Mouse (Mus musculus) liver, adult 2 months (tissue): Measurements from ENCODE around the gene Ube2d1. TPM values are rescaled to one million over a fixed set of nuclear protein-coding genes. Genes with fewer than 3 reads are reported as not detected.

Experiments
- DNase-seq: peaks from one replicate; pipeline ENCODE4 v3.0.0-alpha.2; 2011; ENCODE audit warnings: low read depth, low spot score; ENCODE audit errors: extremely low read depth
- H3K27ac ChIP-seq: fragments of 200-500 bp; replicated peaks from 2 replicates; pipeline ENCODE4 v1.5.1; 2012; ENCODE audit warnings: low read depth, mild to moderate bottlenecking, control low read depth, inconsistent platforms, low read length; ENCODE audit not compliant: insufficient read depth
- H3K27me3 ChIP-seq: fragments of 200-500 bp; 2 replicates; pipeline ENCODE4 v1.6.1; 2012; ENCODE audit warnings: mild to moderate bottlenecking, moderate library complexity, low read length, inconsistent platforms; ENCODE audit not compliant: control insufficient read depth, insufficient read depth
- H3K36me3 ChIP-seq: fragments of 200-500 bp; 2 replicates; pipeline ENCODE4 v1.6.1; 2012; ENCODE audit warnings: low read length, inconsistent platforms; ENCODE audit not compliant: control insufficient read depth, insufficient read depth
- H3K4me1 ChIP-seq: fragments of 200-500 bp; 2 replicates; pipeline ENCODE4 v1.6.1; 2011; ENCODE audit warnings: low read length; ENCODE audit not compliant: control insufficient read depth, insufficient read depth
- H3K4me3 ChIP-seq: fragments of 200-500 bp; 2 replicates; pipeline ENCODE4 v1.5.1; 2011; ENCODE audit warnings: low read depth, mild to moderate bottlenecking, control low read depth, low read length, moderate library complexity; ENCODE audit not compliant: insufficient read depth
- H3K79me2 ChIP-seq: fragments of 200-500 bp; 2 replicates; pipeline ENCODE4 v1.6.1; 2012; ENCODE audit warnings: inconsistent platforms, mild to moderate bottlenecking, low read length, moderate library complexity; ENCODE audit not compliant: control insufficient read depth, insufficient read depth
- H3K9ac ChIP-seq: fragments of 200-500 bp; 2 replicates; pipeline ENCODE4 v1.6.1; 2012; ENCODE audit warnings: low read depth, mild to moderate bottlenecking, control low read depth, inconsistent platforms, low read length
- CTCF ChIP-seq: fragments of 200-500 bp; IDR thresholded peaks from 2 replicates; pipeline ENCODE4 v1.5.1; 2011; ENCODE audit warnings: low read depth, low read length, control low read depth
- POLR2A ChIP-seq: fragments of 200-500 bp; IDR thresholded peaks from 2 replicates; pipeline ENCODE4 v1.6.1; 2011; ENCODE audit warnings: low read length, control low read depth; ENCODE audit not compliant: insufficient read depth; ENCODE audit errors: extremely low read depth
- WGBS: fragments of 180-500 bp; shearing (Covaris S2); methylation state at CpG from one replicate; pipeline ENCODE4 v1.1.7; 2018; 5-methylcytosine and 5-hydroxymethylcytosine counted together
- polyA plus RNA-seq: library from polyadenylated mRNA; depleted of rRNA; stranded (reverse); fragments of >200 nt; gene quantifications from 2 replicates; pipeline ENCODE4 v1.2.3, GENCODE M21; 2012
- total RNA-seq: library from RNA; depleted of rRNA; stranded (reverse); fragments of >200 nt; gene quantifications from 2 replicates; pipeline ENCODE4 v1.2.3, GENCODE M21; 2014

Gene Ube2d1
- total and polyA plus RNA-seq, 2 experiments, result 5.3 to 9.5 TPM

- Histone ChIP-seq H3K27me3 (no peaks in the 10 kb centered on the region), H3K36me3 (peaks cover 7% of the 10 kb centered on the region), H3K27ac (peak overlapping the region; percentile 84), H3K4me1 (peaks cover 8% of the 10 kb centered on the region; the same call in 1 of the 2 replicates), H3K79me2 (peaks cover 6% of the 10 kb centered on the region), H3K9ac (peak overlapping the region; percentile 90), H3K4me3 (peak overlapping the region; percentile 83)
- under 1% methylated on average over 68 of the region's 68 CpGs for WGBS
- peak; percentile 67 for DNase-seq
- TF ChIP-seq POLR2A, result peak; percentile 75; the same call in 1 of the 2 replicates
- no peak for TF ChIP-seq CTCF
These were observed 47.4 kb downstream of the Ube2d1 start for GRCm38 (mm10) chr10:71237516-71238239.

DNA sequence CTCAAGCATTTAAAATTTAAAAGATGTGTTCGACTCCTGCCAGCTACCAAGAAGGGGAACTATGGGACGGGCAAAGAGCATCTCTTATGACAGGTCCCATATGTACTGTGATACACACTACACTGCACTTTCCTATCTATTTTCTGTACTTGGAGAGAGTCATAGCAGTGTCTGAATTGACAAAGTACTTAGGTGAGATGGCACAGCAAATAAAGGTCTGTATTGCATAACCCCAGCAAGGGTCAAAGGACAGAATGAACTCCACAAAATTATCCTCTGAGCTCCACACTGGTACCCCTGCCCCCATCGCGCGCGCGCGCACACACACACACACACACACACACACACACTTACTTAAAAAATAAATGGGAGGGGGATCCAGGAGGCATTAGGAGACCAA lies 51.0 kb downstream of the Ube2d1 start:
- 24% methylated on average over 8 of the region's 8 CpGs for WGBS
- Histone ChIP-seq H3K27ac (peak overlapping the region; percentile 32; the same call in 1 of the 2 replicates), H3K36me3 (peaks cover 20% of the 10 kb centered on the region), H3K4me1 (peaks cover 8% of the 10 kb centered on the region; the same call in 1 of the 2 replicates), H3K79me2 (peaks cover 6% of the 10 kb centered on the region), H3K4me3 (no peak overlapping the region), H3K9ac (no peak overlapping the region), H3K27me3 (no peaks in the 10 kb centered on the region)
- TF ChIP-seq CTCF (no peak), POLR2A (no peak)
- DNase-seq, result peak; percentile 96

DNA sequence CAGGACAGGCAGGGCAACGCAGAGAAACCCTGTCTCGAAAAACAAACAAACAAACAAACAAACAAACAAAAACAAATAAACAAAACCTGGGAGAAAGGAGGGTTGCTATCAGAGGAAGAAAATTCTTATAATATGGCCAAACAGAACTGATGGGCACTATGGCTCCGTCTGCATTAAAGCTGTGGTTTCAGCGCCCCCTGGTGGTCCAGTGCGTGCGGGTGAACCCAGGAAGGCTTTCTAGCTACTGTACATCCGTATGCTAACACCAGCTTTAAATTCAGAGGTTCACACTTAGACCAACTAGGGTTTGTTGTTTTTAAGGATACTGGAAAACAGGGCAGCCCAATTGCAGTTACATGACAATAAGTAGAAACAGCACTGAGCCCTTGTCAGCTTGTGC lies 59.2 kb downstream of the Ube2d1 start:
- 39% methylated on average over 7 of the region's 7 CpGs for WGBS
- H3K79me2 ChIP-seq, result no peaks in the 10 kb centered on the region
- H3K27me3 ChIP-seq, result no peaks in the 10 kb centered on the region
- TF ChIP-seq POLR2A (no peak), CTCF (peak; percentile 93)
- no peak overlapping the region for H3K9ac ChIP-seq
- H3K36me3 ChIP-seq, result peaks cover 24% of the 10 kb centered on the region
- no peaks in the 10 kb centered on the region for H3K4me1 ChIP-seq
- no peak overlapping the region for H3K27ac ChIP-seq
- H3K4me3 ChIP-seq, result no peak overlapping the region
- DNase-seq, result peak; percentile 31

DNA sequence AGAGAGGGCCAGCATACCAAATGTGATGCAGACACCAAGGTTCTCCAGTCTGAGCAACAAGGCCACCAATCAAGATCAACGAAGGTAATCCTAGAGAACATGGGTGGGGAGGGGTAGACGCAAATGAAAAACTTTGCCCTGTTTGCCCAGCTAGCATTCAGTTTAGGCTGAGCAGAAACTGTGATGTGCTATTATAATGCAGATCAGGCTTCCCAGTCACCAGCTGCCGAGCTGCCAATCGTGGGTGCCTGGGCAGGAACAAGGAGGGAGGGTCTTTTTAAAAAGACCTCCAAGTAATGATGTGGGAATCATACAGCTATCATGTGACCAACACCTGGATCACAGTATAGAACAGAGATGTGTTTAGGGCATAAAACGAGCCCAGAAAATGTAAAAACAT lies 62.0 kb downstream of the Ube2d1 start:
- Histone ChIP-seq H3K9ac (no peak overlapping the region), H3K79me2 (no peaks in the 10 kb centered on the region), H3K27ac (no peak overlapping the region), H3K4me3 (no peak overlapping the region), H3K27me3 (no peaks in the 10 kb centered on the region), H3K36me3 (peaks cover 9% of the 10 kb centered on the region), H3K4me1 (no peaks in the 10 kb centered on the region)
- TF ChIP-seq POLR2A (no peak), CTCF (no peak)
- 92% methylated on average over 5 of the region's 5 CpGs for WGBS
- DNase-seq, result no peak

GRCm38 (mm10) chr10:71222639-71223038 lies 62.4 kb downstream of the Ube2d1 start:
- WGBS, result 100% methylated on average over 2 of the region's 2 CpGs
- H3K9ac ChIP-seq, result no peak overlapping the region
- TF ChIP-seq CTCF (no peak), POLR2A (no peak)
- no peak overlapping the region for H3K27ac ChIP-seq
- no peaks in the 10 kb centered on the region for H3K79me2 ChIP-seq
- peaks cover 7% of the 10 kb centered on the region; the same call in 1 of the 2 replicates for H3K36me3 ChIP-seq
- H3K4me3 ChIP-seq, result no peak overlapping the region
- no peak for DNase-seq
- no peaks in the 10 kb centered on the region for H3K4me1 ChIP-seq
- no peaks in the 10 kb centered on the region for H3K27me3 ChIP-seq

GRCm38 (mm10) chr10:71218228-71218892 lies 66.7 kb downstream of the Ube2d1 start:
- Histone ChIP-seq H3K9ac (no peak overlapping the region), H3K79me2 (no peaks in the 10 kb centered on the region), H3K27ac (no peak overlapping the region), H3K4me1 (no peaks in the 10 kb centered on the region), H3K27me3 (no peaks in the 10 kb centered on the region), H3K4me3 (no peak overlapping the region), H3K36me3 (no peaks in the 10 kb centered on the region; the same call in 1 of the 2 replicates)
- 21% methylated on average over 8 of the region's 8 CpGs for WGBS
- peak; percentile 81 for TF ChIP-seq CTCF
- TF ChIP-seq POLR2A, result no peak
- peak; percentile 51 for DNase-seq
